Mouse (Mus musculus) monocyte, adult 2 months (primary cell): ENCODE data around the gene Galk2.

ENCODE experiments used
- DNase-seq, 2 experiments: peaks; one replicate each; pipeline ENCODE4 v3.0.0; 2022; ENCODE audit warnings: low spot score in 2 of 2, low read depth in 1 of 2

Gene Galk2

DNA sequence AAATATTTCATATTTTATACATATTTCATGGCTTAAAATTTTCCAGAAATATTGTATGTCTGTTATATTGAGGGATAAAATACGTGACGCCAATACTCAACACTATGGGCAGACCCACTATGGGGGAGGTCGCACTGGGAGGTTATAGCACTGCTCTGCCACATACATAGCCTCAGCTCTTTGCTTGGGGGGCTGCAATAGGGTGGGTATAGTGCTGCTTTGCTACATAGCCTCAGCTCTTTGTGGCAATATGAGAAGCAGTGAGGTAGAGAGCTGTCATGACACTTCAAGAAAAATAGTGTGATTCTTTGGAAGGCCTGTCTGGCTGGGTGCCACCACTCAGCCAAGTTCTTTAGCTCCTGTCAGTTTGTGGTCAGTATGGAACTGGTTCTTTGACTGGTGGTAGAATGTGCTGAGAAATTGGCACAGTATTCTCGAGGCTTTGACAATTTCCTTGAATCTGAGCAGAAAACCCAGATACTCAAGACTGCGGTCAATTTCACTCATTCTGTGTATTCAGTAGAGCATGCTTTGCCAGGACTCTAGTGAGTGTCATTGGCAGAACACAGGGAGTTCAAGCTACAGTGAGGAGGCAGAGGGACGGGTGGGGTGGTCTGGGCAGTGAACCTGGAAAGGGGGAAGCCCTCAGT lies 80.2 kb downstream of the Galk2 start:
- no peak for DNase-seq

DNA sequence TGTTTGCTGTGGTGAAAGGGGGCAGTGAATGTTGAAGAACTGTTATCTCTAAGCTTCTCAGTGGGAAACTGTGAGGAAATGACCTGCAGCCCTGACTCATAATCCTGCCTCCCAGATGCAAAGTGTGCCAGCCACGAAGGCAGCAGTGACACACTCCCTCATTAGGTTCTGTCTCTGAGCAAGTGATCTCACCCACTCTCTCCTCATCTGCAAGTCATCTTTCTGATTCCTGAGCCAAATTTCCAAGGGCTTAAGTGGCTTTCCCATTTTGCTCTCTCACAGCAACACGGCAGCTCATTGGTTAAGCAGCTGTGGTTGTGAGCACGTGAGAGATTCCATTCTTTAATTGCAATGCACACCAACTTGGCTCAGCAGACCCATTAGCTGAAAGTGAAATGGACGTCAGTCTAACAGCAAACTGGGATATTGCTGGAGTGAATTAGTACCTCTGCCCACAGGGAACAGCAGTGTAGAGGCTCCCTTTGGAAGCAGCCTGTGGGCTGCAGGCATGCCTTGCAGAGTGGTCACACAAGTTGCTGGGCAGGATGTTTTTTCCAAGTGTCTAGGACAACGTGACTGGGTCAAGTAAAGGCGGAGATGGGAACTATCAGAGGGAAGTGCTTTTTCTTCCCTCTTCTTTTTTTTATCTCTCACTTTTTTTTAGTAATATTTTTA lies 82.3 kb downstream of the Galk2 start:
- no peak for DNase-seq

DNA sequence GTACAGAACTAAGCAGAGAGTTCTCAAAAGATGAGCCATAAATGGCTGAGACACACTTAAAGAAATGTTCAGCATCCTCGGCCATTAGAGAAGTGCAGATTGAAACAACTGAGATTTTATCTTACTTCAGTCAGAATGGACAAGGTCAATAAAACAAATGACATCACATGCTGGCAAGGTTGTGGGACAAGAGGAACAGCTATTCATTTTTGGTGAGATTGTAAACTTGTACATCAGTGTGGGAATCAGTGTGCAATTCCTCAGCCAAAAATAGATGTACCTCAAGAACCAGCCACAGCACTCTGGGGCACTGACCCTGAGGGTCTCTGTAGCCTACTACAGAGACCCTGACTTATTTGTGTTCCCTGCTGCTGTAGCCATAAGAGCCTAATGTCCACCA lies 84.4 kb downstream of the Galk2 start:
- DNase-seq: no peak

DNA sequence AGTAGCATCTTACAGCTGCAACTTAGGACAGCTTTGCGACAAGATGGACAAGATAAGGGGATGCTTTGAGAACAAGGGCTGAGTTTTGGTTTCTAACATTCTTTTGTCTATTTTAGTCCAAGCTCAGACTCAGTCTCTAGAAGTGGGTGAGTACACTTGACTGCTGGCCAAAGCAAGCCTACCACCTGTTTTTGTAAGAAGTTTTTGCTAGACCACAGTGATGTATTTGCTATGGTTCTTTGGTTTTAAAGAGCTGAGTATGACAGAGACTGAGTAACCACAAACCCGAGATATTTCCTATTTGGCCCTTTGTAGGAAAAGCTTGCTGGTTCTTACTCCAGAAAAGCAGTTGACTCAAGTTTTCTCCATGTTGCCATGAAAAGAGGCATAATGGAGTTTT lies 89.3 kb downstream of the Galk2 start:
- DNase-seq: no peak

DNA sequence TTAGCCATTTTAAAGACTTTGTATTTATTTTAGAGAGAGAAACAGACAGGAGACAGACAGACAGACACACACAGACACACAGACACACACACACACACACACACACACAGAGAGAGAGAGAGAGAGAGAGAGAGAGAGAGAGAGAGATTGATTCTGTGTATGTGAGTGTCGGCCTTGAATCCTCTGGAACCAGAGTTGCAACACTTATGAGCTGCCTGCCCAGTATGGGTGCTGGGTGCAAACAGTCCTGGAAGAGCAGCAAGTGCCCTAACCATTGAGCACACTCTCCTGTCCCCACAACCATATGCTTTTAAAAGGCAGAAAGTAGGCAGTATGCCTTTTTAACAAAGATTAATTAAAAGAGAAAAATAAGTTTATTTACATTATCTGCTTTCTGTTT lies 109.9 kb downstream of the Galk2 start:
- no peak for DNase-seq

DNA sequence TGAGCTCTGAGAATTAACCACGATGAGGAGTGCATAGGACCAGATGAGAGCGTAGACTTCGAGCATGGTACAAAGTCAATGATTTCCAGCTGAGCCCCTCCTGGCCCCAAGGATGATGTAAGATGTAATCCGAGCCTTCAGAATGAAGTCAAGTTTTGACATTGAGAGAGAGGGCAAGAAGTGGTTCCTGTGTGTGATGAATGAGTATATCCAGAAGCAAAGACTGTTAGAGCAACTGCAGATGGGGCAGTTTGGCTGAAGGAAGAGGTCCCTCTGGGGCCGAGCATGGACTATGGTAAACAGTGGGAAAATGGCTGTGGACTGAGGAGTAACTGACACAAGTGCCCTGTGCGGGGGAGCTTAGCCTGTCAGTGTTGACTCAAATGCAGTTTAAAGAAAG lies 114.3 kb downstream of the Galk2 start:
- no peak for DNase-seq

DNA sequence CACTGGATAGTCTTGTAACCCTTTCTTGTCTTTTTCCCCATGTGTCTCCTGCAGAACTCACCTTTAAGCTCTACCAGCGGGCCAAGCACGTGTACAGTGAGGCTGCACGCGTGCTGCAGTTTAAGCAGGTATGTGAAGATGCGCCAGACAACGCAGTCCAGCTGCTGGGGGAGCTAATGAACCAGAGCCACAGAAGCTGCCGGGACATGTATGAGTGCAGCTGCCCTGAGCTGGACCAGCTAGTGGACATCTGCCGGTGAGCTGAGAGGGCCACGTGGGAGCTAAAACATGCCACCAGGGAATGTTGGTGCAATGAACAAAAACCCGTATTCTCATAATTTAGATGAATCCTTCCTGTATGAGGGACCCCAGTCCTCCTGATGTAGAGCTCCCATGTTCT lies 116.3 kb downstream of the Galk2 start:
- no peak for DNase-seq

DNA sequence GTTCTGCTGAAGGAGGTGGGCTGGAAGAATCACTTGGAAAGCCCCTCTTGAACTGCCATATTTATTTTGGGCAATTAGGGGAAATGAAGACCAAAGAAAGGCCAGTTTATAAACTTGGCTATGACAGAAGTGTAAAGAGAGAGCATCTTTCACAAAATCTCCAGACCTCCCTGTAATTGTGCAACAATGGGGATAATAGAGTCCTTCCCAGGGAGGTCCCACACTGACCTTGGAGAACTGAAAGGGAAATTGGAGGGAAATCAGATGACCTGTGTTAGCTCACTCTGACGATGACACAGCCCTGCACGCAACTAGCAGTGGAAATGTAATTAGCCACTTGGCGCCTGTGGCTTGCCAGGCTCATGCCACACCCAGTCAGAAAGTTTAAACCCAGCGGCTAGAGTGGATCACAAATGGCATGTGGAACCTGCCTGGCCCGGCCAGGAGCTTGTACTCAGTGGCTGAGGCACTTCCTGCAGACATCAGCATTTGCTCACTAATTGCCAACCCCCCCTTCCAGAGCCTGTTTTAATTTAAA lies 117.0 kb downstream of the Galk2 start:
- DNase-seq: no peak

DNA sequence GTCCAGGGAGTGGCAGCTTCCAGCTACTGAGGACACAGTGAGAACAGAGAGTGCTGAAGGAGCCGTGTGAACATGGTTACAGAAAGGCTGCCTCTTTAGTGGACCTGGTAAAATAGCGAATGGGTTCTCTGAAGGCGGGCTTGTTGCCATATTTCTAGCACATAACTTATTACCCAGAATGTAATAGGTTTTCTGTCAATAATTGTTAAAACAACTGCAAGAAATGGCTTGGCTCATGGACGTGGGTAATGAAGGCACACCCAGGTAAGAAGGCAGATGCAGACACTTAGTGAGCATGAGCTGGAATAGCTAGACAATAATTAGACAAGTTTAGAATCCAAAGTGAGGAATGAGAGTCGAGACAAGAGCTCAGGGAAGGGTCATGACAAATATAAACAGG lies 143.4 kb downstream of the Galk2 start:
- DNase-seq: no peak

DNA sequence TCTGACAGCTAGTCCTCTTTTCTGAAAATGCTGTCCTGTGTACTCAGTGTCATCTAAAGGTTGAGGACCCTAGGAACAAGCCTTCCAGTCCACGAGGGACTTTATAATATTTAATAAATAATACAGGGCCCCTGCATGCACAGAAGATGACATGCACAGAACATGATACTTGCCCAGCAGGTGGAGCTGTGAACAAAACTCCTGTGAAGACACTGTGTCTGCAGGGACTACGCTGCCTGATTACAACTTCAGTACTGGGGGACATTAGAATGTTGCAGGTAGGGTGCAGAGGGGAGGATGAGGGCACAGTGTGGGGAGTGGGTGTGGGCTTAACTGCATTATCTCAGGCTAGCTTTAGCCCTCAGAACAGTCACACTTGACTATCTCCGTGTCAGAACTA lies 147.2 kb downstream of the Galk2 start:
- DNase-seq: no peak

DNA sequence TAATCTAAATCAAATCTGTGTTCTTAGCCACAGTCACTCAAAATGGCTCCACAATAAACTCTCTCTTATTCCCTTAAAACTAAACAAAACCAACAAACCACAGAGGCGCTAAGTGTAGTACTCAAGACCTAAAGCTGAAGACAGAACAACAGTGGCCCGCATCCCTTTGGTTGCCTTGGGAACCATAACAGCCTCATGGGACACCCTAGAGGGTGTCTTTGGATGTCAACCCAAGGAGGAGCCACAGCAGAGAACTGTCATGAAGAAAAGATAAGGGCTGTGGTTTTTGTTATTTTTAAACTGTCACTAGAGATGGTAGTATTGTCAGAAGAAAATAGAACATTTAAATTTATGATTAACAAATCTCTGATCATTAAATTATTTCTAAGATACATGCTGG lies 147.8 kb downstream of the Galk2 start:
- DNase-seq: no peak

DNA sequence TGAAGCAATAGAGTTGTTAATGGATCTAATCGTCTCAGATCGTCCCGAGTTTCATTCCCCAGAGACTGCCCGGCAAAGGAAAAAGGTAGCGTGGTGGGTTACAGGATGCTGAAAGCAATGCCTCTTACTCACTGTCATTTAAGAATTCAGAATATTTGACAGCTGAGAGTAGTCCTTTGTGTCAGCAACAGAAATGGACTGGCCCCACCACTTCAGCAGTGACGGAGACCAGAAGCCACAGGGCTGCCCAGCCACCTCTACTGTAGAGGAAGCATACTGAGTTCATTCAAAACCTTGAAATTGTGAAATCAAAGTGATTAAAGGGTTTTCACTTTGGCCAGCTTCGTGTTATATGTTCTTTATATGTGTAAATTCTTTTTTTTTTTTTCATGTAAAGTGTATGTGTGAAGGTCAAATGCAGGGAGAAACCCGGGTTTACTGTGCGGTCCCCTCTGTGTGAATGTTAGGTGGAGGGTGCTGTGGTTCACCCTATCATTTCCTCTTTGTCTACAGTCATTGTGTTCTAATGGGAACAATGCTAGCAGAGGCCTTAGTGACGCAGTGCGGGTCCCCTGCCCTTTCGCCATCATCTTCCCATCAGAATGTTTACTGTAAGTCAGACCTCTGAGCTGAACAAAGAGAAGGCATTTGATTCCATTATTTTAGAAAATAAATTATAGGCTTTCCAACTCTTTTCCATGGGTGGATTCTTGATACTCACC lies 156.2 kb downstream of the Galk2 start:
- DNase-seq: no peak

DNA sequence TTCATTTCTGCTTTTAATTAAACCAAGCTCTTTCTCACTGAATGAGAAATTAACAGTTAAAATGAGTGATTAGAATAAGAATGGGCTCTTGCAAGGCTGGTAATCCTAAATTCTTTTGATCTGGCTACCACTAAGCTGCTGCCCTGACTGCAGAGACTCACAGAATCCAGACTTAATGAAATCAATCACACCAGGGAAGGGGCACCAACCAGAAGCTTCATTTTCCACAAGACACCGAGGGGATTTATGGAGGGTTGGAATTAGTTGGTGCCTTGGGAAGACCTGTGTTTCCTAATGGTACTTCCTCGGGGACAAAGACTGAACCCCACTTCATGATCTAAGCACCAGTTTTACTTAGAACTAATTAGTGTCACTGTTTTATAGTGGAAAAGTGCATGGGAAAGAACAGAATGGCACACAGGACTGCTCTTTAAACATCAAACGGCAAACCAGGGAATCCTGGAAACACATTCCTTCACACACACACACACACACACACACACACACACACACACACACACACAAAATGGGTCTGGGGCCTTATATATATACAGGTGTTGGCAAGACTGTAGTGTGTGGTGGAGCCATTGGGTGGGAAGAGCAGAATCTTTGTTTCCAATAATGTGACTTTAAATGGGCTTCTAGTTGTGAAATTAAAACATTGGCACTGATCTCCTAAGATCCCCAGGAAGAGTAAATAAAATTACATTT lies 157.0 kb downstream of the Galk2 start:
- DNase-seq: no peak

DNA sequence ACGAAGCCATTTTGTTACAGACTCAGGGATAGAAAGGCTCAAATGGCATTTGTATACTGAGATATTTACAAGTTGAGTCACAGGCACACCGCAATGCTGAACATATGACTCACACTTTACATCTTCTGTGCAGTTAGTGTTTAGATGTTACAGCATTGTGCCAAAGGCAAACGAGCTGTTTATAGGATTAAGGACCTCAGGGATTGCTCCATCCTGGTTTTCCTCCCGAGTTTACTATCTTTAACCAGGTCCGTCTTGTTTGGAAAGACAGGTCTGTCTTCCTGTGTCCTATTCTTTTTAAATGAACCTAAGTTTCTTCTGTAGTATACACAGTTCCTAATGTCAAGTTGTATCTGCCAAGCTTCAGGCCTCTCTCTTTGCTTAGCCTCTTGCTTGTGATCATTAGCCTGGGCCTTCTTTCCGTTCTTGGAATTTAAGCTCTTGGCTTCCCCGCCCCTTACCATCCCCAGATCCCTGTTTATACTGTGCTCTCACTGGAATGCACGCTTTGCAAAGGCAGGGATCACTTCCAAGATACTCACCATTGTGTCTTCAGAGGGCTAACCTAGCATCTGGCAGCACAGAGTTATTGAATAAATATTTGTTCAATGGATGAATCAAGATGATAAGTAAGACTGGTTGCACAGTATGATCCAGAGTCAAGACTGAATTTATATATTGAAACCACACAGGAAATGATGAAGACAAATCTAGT lies 172.4 kb downstream of the Galk2 start:
- no peak for DNase-seq

DNA sequence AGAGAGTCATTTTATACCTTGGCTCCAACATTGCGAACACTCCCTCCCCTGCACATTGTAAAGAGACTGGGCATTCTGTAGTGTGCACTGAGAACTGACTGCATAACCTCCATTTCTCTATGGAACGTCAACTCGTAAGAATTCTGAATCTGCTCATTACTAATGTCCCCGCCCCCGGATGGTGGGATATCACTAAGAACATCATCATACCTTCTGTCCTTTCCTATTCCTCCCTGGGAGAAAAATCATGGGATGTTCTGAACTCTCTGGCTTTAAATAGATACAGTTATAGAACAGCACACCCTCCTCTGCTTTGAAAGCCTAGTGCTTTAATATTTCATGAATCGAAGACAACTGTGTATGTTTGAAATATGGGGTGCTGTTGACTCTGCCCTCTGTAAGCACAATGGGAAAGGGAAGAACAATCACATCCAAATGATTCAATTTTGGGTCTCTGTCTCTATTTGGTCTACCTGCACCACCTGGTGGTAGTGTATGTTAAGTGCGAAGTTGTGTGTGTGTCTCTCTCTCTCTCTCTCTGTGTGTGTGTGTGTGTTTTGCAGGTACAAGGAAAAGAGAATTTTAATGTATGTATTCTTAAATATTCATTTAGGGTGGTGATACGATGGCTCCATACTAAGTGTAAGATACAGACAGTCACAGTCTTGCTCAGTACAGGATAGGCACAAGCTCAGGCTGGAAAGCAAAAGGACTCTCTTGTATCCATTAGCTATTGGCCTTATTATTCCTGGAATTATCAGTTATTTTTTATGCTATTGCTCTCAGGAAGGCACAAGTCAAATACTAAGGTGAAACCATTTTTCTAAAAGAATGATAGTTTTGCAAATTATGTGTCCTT lies 174.4 kb downstream of the Galk2 start:
- no peak for DNase-seq
